Mouse (Mus musculus) neutrophil, adult 65 days (primary cell): Measurements from ENCODE around the gene Usp44. TPM values are rescaled to one million over a fixed set of nuclear protein-coding genes. Genes with fewer than 3 reads are reported as not detected.

Source experiments
- total RNA-seq: library from RNA; stranded (reverse); gene quantifications from 2 replicates; pipeline ENCODE4 v1.2.4, GENCODE M21; 2023

The Usp44 gene
- not detected in 2 replicates for total RNA-seq

GRCm38 (mm10) chr10:93830931-93831729, at the start of gene Usp44:
Usp44 (plus strand) TSS chr10:93831555.

DNA sequence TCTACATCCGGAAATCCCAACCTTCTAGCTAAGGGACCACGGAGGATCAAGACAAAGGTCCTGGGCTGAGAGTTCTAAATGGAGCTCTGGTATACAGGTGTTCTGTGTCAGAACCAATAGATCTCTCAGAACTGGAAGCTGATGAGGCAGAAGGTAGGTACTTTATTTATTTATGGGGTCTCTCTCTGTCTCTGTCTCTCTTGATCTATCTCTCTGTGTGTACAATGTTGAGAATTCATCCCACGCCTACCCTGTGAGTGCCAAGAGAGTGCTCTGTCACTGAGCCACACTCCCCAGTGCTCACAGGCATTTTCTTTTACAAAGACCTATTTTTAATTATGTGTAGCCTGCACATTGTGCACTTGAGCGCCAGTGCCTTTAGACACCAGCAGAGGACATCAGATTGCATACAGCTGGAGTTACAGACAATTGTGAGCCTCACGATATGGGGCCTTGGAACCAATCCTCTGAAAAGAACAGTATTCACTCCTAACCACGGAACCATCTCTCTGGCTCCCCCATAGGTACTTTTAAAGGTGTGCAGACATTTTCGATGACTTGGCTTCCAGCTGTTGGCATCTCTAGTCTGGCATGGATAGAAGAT, 65.8 kb downstream of the Usp44 start, which contains the start of gene Metap2:
Metap2 (minus strand) TSS at position 51 of the 604 bp plus-strand sequence.

Other genes starting within 250 kb of the Usp44 start
- gene Snrpf, start 241.8 kb upstream of the Usp44 start, total RNA-seq: 8.2 and 8.6 TPM in 2 replicates
- not detected in 2 replicates for gene Ntn4, start 190.9 kb upstream of the Usp44 start, total RNA-seq
- 77.9 and 79.3 TPM in 2 replicates for gene Metap2, start 65.5 kb downstream of the Usp44 start, total RNA-seq
- gene Vezt, start 204.3 kb downstream of the Usp44 start, total RNA-seq: 4.3 and 6.8 TPM in 2 replicates
- 3.6 and 9.0 TPM in 2 replicates for gene Fgd6, start 204.4 kb downstream of the Usp44 start, total RNA-seq